8 mouse cellular contexts compared by ENCODE assay signal in the genomic region with DNA sequence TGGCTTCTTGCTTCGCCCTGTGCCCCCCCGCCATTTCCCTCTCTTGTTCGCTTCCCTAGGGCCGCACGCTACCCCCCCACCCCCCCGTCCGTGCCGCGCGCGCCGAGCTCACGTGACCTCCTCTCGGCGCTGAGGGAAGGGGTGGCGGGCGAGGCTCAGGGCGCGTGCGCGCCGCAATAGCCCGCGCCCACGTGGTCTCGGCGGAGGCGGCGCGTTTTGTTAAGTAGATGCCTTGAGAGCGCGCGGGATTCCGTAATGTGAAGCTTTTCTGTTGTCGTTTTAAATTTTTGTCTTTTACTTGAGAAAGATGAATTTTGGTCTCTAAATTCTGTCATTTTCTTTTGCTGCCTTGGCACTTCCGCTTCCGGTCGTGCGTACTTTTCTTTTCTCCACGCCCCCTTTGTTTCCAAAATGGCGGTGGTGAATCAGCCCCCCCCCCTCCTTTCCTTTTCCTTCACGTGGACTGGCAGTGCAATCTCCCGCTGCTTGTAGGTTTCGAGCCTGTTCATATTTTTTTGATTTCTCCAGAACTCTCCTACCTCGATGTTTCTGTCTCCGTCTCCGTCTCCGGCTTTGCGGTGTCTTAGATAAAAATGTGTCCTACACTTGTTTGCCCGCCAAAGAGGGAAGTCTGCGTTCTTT. TPM values are rescaled to one million over a fixed set of nuclear protein-coding genes. Genes with fewer than 3 reads are reported as not detected.
A peak's percentile ranks its signal among the peaks of the same experiment; 100 is the strongest.
DNase-seq lines count a peak whose midpoint lies in the region; TF ChIP-seq lines count a peak whose summit lies in the region.

No protein-coding gene starts in this region.

- no peak for TF ChIP-seq EP300 in heart, adult 2 months (IDR thresholded peaks at IDR 0.05; ENCODE audit: insufficient read depth, low read depth, low read length)
- no peak for TF ChIP-seq EP300 in CH12.LX (IDR thresholded peaks at IDR 0.05; ENCODE audit: low read length)

- H3K79me2 ChIP-seq in heart, adult 2 months (replicated peaks; ENCODE audit: control insufficient read depth, insufficient read depth, low read length), result peaks cover 6% of the 10 kb centered on the region
- peaks cover 48% of the 10 kb centered on the region for H3K79me2 ChIP-seq in CH12.LX (replicated peaks; ENCODE audit: control insufficient read depth, extremely low read depth, insufficient read depth, poor library complexity, severe bottlenecking)
- peaks cover 50% of the 10 kb centered on the region for H3K79me2 ChIP-seq in myocyte (ENCODE audit: control insufficient read depth, insufficient read depth)

- H3K9ac ChIP-seq in heart, adult 2 months (ENCODE audit: low read depth, low read length), result peak overlapping the region; percentile 90
- H3K9ac ChIP-seq in CH12.LX (ENCODE audit: insufficient read depth, low read depth), result peak overlapping the region; percentile 99

- no peaks in the 10 kb centered on the region for H3K9me3 ChIP-seq in CH12.LX (replicated peaks; ENCODE audit: low read length)

- TF ChIP-seq POLR2A in heart, adult 2 months (IDR thresholded peaks at IDR 0.05; ENCODE audit: insufficient read depth, low read depth, low read length), result no peak; the same call in 1 of the 2 replicates
- TF ChIP-seq POLR2A in CH12.LX (IDR thresholded peaks at IDR 0.05; ENCODE audit: low read depth, low read length) (no peak), myocyte (IDR thresholded peaks at IDR 0.05; ENCODE audit: insufficient read length, low read depth) (no peak)

- peak overlapping the region; percentile 100 for H3K27ac ChIP-seq in heart, adult 2 months
- peak overlapping the region; percentile 83 for H3K27ac ChIP-seq in CH12.LX (ENCODE audit: insufficient read depth, low read depth)

- WGBS in heart, adult 2 months, result 1% methylated on average over 50 of the region's 51 CpGs

- peak overlapping the region; percentile 96 for H3ac ChIP-seq in myocyte (ENCODE audit: control insufficient read depth, insufficient read length)

- TF ChIP-seq RAD21 in CH12.LX (IDR thresholded peaks at IDR 0.05; ENCODE audit: low read depth, low read length), result no peak

- TF ChIP-seq CTCF in heart, adult 2 months (IDR thresholded peaks at IDR 0.05), result no peak
- no peak for TF ChIP-seq CTCF in CH12.LX (conservative IDR thresholded peaks at IDR 0.05 in 1 of 2, IDR thresholded peaks at IDR 0.05 in 1 of 2; ENCODE audit: low read depth in 2 of 2, low read length in 2 of 2)

- dilution Hi-C loops in CH12.LX (cut with MboI; ENCODE audit: extremely low pct_ligation_motif_present, extremely low pct_unique_long_range_greater_than_20kb, low sequenced_read_pairs), result no loop called here

- intact Hi-C loops in heart, adult 2 months (cut with DNase I), result loop anchor here (1.0 to 10.0 kb wide), 4 partner anchors 16 to 378 kb away; partner anchors contain the start of genes Gm44973, Hspbp1 and Kmt5c

- DNase-seq in heart, adult 2 months, result no peak
- DNase-seq in heart, adult 11 months, result no peak
- DNase-seq in CH12.LX (ENCODE audit: extremely low read depth) (peak; percentile 89), liver (peak; percentile 80)
- DNase-seq in embryo, embryonic 11 days, result peak; percentile 92
- DNase-seq in heart, postnatal 4 days, result peak; percentile 73
- DNase-seq in cerebellum, postnatal 36 days, result no peak

- in situ Hi-C loops in CH12.LX (cut with MboI; ENCODE audit: low pct_ligation_motif_present, low pct_unique_long_range_greater_than_20kb, low sequenced_read_pairs), result loop anchor here (5.0 kb wide), 1 partner anchor 65 kb away; the partner anchor contains the start of gene Rasl2-9

- H3K4me3 ChIP-seq in heart, adult 2 months, result peak overlapping the region; percentile 93
- H3K4me3 ChIP-seq in CH12.LX (replicated peaks in 1 of 3; ENCODE audit: low read depth in 2 of 3, low read length in 2 of 3, poor library complexity in 1 of 3), result peak overlapping the region; percentile 67 to 85 (median 72)
- H3K4me3 ChIP-seq in myocyte, result peak overlapping the region; percentile 96

- peaks cover 16% of the 10 kb centered on the region for H3K36me3 ChIP-seq in heart, adult 2 months (ENCODE audit: control insufficient read depth, insufficient read depth, low read length)
- peaks cover 17 to 35% of the 10 kb centered on the region in 2 experiments for H3K36me3 ChIP-seq in CH12.LX (replicated peaks in 1 of 2; ENCODE audit: control insufficient read depth in 1 of 2, insufficient read depth in 1 of 2, low read length in 1 of 2)
- peaks cover 7% of the 10 kb centered on the region for H3K36me3 ChIP-seq in myocyte (ENCODE audit: control insufficient read depth, insufficient read depth)

- H3K4me1 ChIP-seq in heart, adult 2 months (ENCODE audit: control insufficient read depth, insufficient read depth, low read length), result peaks cover 6% of the 10 kb centered on the region
- peaks cover 4 to 57% of the 10 kb centered on the region in 2 experiments for H3K4me1 ChIP-seq in CH12.LX (ENCODE audit: control insufficient read depth in 1 of 2, insufficient read depth in 2 of 2)

- H3K4me2 ChIP-seq in CH12.LX (ENCODE audit: insufficient read depth, low read depth, poor library complexity, severe bottlenecking) (peak overlapping the region; percentile 80; the same call in 1 of the 2 replicates), myocyte (ENCODE audit: low read depth) (peak overlapping the region; percentile 89)

- H3K27me3 ChIP-seq in heart, adult 2 months (ENCODE audit: control insufficient read depth, insufficient read depth, low read length), result no peaks in the 10 kb centered on the region; the same call in 1 of the 2 replicates
- no peaks in the 10 kb centered on the region for H3K27me3 ChIP-seq in CH12.LX (replicated peaks)
- H3K27me3 ChIP-seq in myocyte (ENCODE audit: control insufficient read depth, insufficient read depth, insufficient read length), result no peaks in the 10 kb centered on the region

TF ChIP-seq in CH12.LX, 34 proteins besides CTCF, POLR2A, EP300 and RAD21 (continues in another document):
- TF ChIP-seq TCF12 (IDR thresholded peaks at IDR 0.05; ENCODE audit: low read depth, low read length) (no peak), TBP (conservative IDR thresholded peaks at IDR 0.05; ENCODE audit: low read depth, low read length) (peak; percentile 58; the same call in 1 of the 2 replicates), USF2 (conservative IDR thresholded peaks at IDR 0.05; ENCODE audit: low read depth, low read length) (peak; percentile 58), USF1 (IDR thresholded peaks at IDR 0.05; ENCODE audit: low read depth, low read length) (peak; percentile 88), MEF2A (IDR thresholded peaks at IDR 0.05; ENCODE audit: borderline replicate concordance, low read depth, low read length) (no peak), ZC3H11A (IDR thresholded peaks at IDR 0.05; ENCODE audit: low read depth, low read length) (no peak), BHLHE40 (IDR thresholded peaks at IDR 0.05; ENCODE audit: low read depth, low read length) (peak; percentile 91), SMC3 (IDR thresholded peaks at IDR 0.05; ENCODE audit: low read depth, low read length) (no peak), NRF1 (IDR thresholded peaks at IDR 0.05; ENCODE audit: low read depth, low read length) (peak; percentile 85)

TF ChIP-seq in myocyte, 11 proteins besides CTCF, POLR2A, EP300 and RAD21:
- TF ChIP-seq USF1 (IDR thresholded peaks at IDR 0.05; ENCODE audit: low read depth), result peak; percentile 81
- no peak for TF ChIP-seq CEBPB (IDR thresholded peaks at IDR 0.05; ENCODE audit: insufficient read depth, poor library complexity, severe bottlenecking)
- no peak for TF ChIP-seq REST (IDR thresholded peaks at IDR 0.05; ENCODE audit: insufficient read depth, insufficient read length)
- no peak for TF ChIP-seq MYOG (IDR thresholded peaks at IDR 0.05; ENCODE audit: control insufficient read depth in 1 of 3, insufficient read depth in 1 of 3, insufficient read length in 2 of 3, low read depth in 2 of 3)
- TF ChIP-seq POLR2AphosphoS2 (IDR thresholded peaks at IDR 0.05; ENCODE audit: insufficient read length, low read depth), result peak; percentile 29
- TF ChIP-seq E2F4 (IDR thresholded peaks at IDR 0.05; ENCODE audit: insufficient read depth), result no peak
TF ChIP-seq in myocyte: peak in this region for 2.

RNA-seq across cellular contexts. Expression of gene U2af2, which starts 0.5 kb away (rescaled TPM):
- total RNA-seq in heart, adult 2 months (2021), result 10 to 100 TPM; 65.6 to 68.5 TPM
- 84.4 and 118 TPM in 2 replicates for polyA plus RNA-seq in heart, adult 2 months (2012; rRNA removed)
- 295 and 358 TPM in 2 replicates for total RNA-seq in CH12.LX (2012; rRNA removed)
- total RNA-seq in CH12.LX (2014; rRNA removed), result 282 and 293 TPM in 2 replicates
- polyA plus RNA-seq in CH12.LX (2012; ENCODE audit: insufficient read length, low read depth), result 449 and 469 TPM in 2 replicates
- 100 to 1,000 TPM; 136 to 145 TPM for total RNA-seq in heart, postnatal 4 days (2021)
- 159 TPM for polyA plus RNA-seq in myocyte (2012; fragmentation: generic; extraction: Trizol)

RNA-seq across cellular contexts. Expression of gene Zfp580, which starts 11.1 kb away (rescaled TPM):
- 1 to 10 TPM; 3.4 to 4.4 TPM for total RNA-seq in heart, adult 2 months (2021)
- 7.4 and 12.7 TPM in 2 replicates for polyA plus RNA-seq in heart, adult 2 months (2012; rRNA removed)
- total RNA-seq in CH12.LX (2012; rRNA removed) (1.6 and 2.6 TPM in 2 replicates), CH12.LX (2014; rRNA removed) (1.2 TPM in 2 replicates)
- polyA plus RNA-seq in CH12.LX (2012; ENCODE audit: insufficient read length, low read depth) (9.4 and 15.6 TPM in 2 replicates), myocyte (2012; fragmentation: generic; extraction: Trizol) (13.1 TPM)
- 10 to 100 TPM; 12.2 to 13.2 TPM for total RNA-seq in heart, postnatal 4 days (2021)

RNA-seq across cellular contexts. Expression of gene Epn1, which starts 17.6 kb away (rescaled TPM):
- 100 to 1,000 TPM; 160 to 192 TPM for total RNA-seq in heart, adult 2 months (2021)
- 174 and 181 TPM in 2 replicates for polyA plus RNA-seq in heart, adult 2 months (2012; rRNA removed)
- total RNA-seq in CH12.LX (2012; rRNA removed) (68.9 and 72.9 TPM in 2 replicates), CH12.LX (2014; rRNA removed) (41.9 and 46.8 TPM in 2 replicates)
- polyA plus RNA-seq in CH12.LX (2012; ENCODE audit: insufficient read length, low read depth) (97.2 and 101 TPM in 2 replicates), myocyte (2012; fragmentation: generic; extraction: Trizol) (118 TPM)
- 100 to 1,000 TPM; 171 to 183 TPM for total RNA-seq in heart, postnatal 4 days (2021)

RNA-seq across cellular contexts. Expression of gene Zfp784, which starts 24.2 kb away (rescaled TPM):
- total RNA-seq in heart, adult 2 months (2021), result 1 to 10 TPM; 5.0 to 5.6 TPM
- 6.7 and 7.0 TPM in 2 replicates for polyA plus RNA-seq in heart, adult 2 months (2012; rRNA removed)
- total RNA-seq in CH12.LX (2012; rRNA removed) (1.0 and 1.5 TPM in 2 replicates), CH12.LX (2014; rRNA removed) (0.72 and 1.1 TPM in 2 replicates)
- polyA plus RNA-seq in CH12.LX (2012; ENCODE audit: insufficient read length, low read depth) (0.53 and 1.4 TPM in 2 replicates), myocyte (2012; fragmentation: generic; extraction: Trizol) (1.5 TPM)
- 1 to 10 TPM; 5.4 to 6.0 TPM for total RNA-seq in heart, postnatal 4 days (2021)

RNA-seq across cellular contexts. Expression of gene 4632433K11Rik, which starts 28.6 kb away (rescaled TPM):
- not detected for total RNA-seq in heart, adult 2 months (2021)
- polyA plus RNA-seq in heart, adult 2 months (2012; rRNA removed), result not detected in 2 replicates
- not detected in 2 replicates for total RNA-seq in CH12.LX (2012; rRNA removed)
- total RNA-seq in CH12.LX (2014; rRNA removed), result not detected in 2 replicates
- polyA plus RNA-seq in CH12.LX (2012; ENCODE audit: insufficient read length, low read depth), result not detected in 2 replicates
- under 1 TPM in 1 of 2 experiments, not detected in 1; 0.57 TPM for total RNA-seq in heart, postnatal 4 days (2021)
- not detected for polyA plus RNA-seq in myocyte (2012; fragmentation: generic; extraction: Trizol)

Comparison
In these comparisons a context has a peak if more than half of its experiments do, and no peak if none do; other contexts are left out.
1. DNase-seq: peak in CH12.LX (single experiment), embryo, embryonic 11 days (single experiment), heart, postnatal 4 days (single experiment) and liver (single experiment); none in heart, adult 2 months (0 of 2), heart, adult 11 months (single experiment) and cerebellum, postnatal 36 days (0 of 2).
2. Peak in every context shown above with its lines, with median percentiles within 50 percentile points of each other: H3K4me3 ChIP-seq.